Mouse (Mus musculus) megakaryocyte-erythroid progenitor cell, adult 5 weeks (primary cell): ENCODE data around the gene Dmgdh. TPM values are rescaled to one million over a fixed set of nuclear protein-coding genes. Genes with fewer than 3 reads are reported as not detected.

ENCODE experiments used
- polyA plus RNA-seq: library from polyadenylated mRNA; stranded (reverse); fragments of >175 nt; gene quantifications from 2 replicates; pipeline ENCODE4 v1.2.3, GENCODE M21; 2012

The Dmgdh gene
- polyA plus RNA-seq: not detected in 2 replicates

DNA sequence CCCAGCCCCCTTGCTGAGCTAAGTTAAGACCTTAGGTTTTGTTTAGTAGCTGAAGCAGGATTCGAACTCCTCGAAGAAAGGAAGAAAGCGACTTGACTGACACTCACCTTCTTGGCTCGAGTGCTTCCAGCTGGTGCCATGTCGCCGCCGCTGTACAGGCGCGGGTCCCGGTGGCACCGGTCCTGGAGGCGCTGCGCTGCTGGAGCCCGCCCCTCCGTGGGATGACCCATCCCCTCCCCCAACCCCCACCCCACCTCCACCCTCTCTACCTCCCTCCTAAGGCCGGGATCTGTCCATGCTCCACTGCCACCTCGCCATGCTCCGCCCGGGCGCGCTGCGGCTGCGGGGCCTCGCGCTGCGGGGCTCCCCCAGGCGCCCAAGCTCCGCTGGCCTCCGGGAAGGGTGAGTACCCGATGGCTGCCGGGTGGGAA is at the start of gene Dmgdh, which contains the start of gene Bhmt2:
Gene Dmgdh (plus strand): TSS at position 303 of the 431 bp plus-strand sequence.
Gene Bhmt2 (minus strand): TSS at position 172 of the 431 bp plus-strand sequence.

DNA sequence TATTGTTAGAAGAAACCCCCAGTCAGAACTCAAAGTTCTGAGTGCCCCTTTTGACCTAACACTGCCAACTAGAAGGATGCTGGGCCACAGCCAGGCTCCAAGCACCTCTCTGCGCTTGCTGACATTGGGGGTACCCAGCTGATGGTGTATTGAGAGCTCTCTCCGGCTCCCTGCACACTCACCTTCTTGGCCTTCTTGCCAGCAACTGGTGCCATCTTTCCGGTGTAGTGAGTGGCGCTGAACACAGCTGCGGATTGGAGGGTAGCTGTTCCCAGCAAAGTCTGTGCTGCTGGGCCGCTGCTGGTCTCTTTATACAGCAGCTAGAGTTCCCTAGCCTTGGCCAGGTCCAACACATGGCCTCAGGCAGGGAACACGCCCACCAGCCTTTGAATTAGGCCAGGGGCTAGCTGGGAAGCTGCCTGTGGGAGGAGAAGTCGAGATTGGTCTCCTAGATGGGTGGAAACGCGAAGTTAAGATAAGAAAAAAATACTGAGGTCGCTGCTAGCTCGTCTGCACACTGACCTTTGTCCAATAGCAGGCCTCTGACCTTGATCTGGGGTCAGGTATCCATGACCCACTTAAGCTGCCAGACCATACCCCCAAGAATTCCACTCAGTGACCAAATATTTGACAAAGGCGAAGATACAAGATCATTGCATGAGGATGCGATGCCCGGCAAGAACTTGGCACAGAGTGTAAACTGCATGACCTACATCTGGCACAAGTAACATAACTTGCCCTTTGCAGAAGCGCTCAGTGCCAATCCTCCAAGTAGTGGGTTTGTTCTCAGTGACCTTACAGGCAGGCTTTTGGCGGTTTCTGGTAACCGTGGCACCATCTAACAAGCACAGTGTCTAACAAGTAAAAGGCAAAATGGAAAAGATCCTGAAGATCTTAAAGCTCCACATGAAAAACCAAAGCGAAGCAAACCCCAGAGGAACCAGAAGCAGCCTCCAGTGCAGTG is 36.7 kb upstream of the Dmgdh start, which contains the start of gene Bhmt:
Gene Bhmt (minus strand): TSS at position 680 of the 964 bp plus-strand sequence.

DNA sequence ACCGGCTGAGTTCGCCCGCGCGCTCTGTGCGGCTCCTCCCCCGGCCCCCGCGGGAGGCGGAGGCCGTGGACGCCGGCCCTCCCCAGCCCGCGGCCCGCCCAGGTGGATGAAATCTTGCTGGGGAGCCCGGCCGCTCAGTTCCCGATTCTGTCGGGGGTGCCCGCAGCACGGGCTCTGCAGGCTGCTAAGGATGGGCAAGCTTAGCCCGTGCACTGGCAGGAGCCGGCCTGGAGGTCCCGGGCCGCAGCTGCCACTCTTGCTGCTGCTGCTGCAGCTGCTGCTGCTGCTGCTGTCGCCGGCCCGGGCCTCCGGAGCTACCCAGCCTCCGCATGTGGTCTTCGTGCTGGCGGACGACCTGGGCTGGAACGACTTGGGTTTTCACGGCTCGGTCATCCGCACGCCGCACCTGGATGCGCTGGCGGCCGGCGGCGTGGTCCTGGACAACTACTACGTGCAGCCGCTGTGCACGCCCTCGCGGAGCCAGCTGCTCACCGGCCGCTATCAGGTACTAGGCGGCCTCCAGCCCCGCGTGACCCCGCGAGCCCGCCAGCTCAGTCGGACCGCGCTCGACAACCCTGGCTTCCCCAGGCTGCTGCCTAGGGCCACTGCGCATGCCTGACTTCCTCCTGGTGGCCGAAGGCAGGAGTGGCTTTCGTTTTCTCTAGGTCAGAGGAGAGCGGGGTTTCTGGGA is 97.5 kb downstream of the Dmgdh start, which contains the start of gene Arsb:
Gene Arsb (plus strand): TSS at position 43 of the 691 bp plus-strand sequence.

Other genes starting within 250 kb of the Dmgdh start
- gene Jmy, start 174.6 kb upstream of the Dmgdh start, polyA plus RNA-seq: 10.4 and 17.2 TPM in 2 replicates
- not detected in 2 replicates for gene Bhmt, start 36.5 kb upstream of the Dmgdh start, polyA plus RNA-seq
- gene Bhmt2, start 131 bp upstream of the Dmgdh start, polyA plus RNA-seq: not detected in 2 replicates
- 49.4 and 77.5 TPM in 2 replicates for gene Arsb, start 97.2 kb downstream of the Dmgdh start, polyA plus RNA-seq